Comparison of ENCODE assay signal across 22 mouse cellular contexts in the genomic region with DNA sequence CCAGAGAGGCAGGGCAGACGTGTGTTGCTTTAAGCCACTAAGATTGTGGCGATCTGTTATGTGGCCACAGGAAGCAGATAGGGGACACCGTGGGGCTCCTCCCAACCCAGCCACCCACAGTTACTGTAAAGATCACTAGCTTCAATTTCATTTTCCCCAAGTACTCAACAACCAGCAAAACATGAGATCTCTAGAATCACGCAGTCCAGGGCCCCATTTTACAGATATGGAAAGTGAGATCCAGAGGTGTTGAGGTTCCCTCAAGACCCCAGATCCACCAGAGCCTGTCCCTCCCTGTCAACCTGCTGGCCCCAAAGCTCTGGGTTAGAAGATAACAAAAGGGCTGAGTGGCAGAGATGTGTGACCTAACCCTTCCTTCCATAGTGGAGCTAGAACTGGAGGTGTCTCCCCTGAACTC. TPM values are rescaled to one million over a fixed set of nuclear protein-coding genes. Genes with fewer than 3 reads are reported as not detected.
DNase-seq lines count a peak whose midpoint lies in the region; ATAC-seq lines count a peak whose summit lies in the region.
"Had no signal": no experiment of that assay in that cellular context is flagged by ENCODE, and none has a peak within 500 bp of the region (broad histone marks: within the 10 kb centered on the region; RNA-seq: fewer than 3 reads in every experiment).

No protein-coding gene starts in this region.

- peak overlapping the region; percentile 55 for H3K4me3 ChIP-seq in erythroblast, embryonic 14.5 days (replicated peaks)
- H3K4me3 ChIP-seq in liver, embryonic 15.5 days (replicated peaks) = peak overlapping the region; percentile 20
- H3K4me3 ChIP-seq: embryonic facial prominence, embryonic 13.5 days; forebrain, embryonic 10.5 days; midbrain, embryonic 13.5 days; neural tube, embryonic 13.5 days had no signal

- ATAC-seq in liver, embryonic 15.5 days (ENCODE audit: insufficient read depth) = peak; percentile 87
- 0 out of 2 replicates have a peak, but pooled peaks have one; percentile 40 for ATAC-seq in monocyte, adult 5-6 weeks (replicated peaks; ENCODE audit: insufficient number of reproducible peaks, low FRiP score, low TSS enrichment, poor library complexity, severe bottlenecking)
- ATAC-seq: forebrain, postnatal 0 days; midbrain, embryonic 13.5 days had no signal

- peaks cover 8% of the 10 kb centered on the region for H3K9me3 ChIP-seq in erythroblast, embryonic 14.5 days (ENCODE audit: control insufficient read depth, low read length)
- H3K9me3 ChIP-seq in liver, embryonic 15.5 days (replicated peaks) = no peaks in the 10 kb centered on the region; the same call in 1 of the 2 replicates
- H3K9me3 ChIP-seq: midbrain, embryonic 13.5 days; neural tube, embryonic 13.5 days had no signal

- H3K36me3 ChIP-seq in erythroblast, embryonic 14.5 days (ENCODE audit: control insufficient read depth) = peaks cover 21% of the 10 kb centered on the region
- 0 out of 2 replicates have a peak, but pooled peaks cover 4% of the 10 kb centered on the region for H3K36me3 ChIP-seq in liver, embryonic 15.5 days (replicated peaks)
- H3K36me3 ChIP-seq: embryonic facial prominence, embryonic 13.5 days; forebrain, embryonic 10.5 days; midbrain, embryonic 13.5 days; neural tube, embryonic 13.5 days had no signal

- WGBS in liver, embryonic 15.5 days (ENCODE audit: insufficient replicate concordance) = 20% methylated on average over 4 of the region's 4 CpGs

- peak overlapping the region; percentile 53 for H3K4me2 ChIP-seq in liver, embryonic 15.5 days
- H3K4me2 ChIP-seq: embryonic facial prominence, embryonic 13.5 days; midbrain, embryonic 13.5 days; neural tube, embryonic 13.5 days had no signal

- peaks cover 68% of the 10 kb centered on the region for H3K4me1 ChIP-seq in erythroblast, embryonic 14.5 days (ENCODE audit: control insufficient read depth)
- H3K4me1 ChIP-seq in liver, embryonic 15.5 days (replicated peaks) = peaks cover 65% of the 10 kb centered on the region
- H3K4me1 ChIP-seq: embryonic facial prominence, embryonic 13.5 days; forebrain, embryonic 10.5 days; midbrain, embryonic 13.5 days; neural tube, embryonic 13.5 days had no signal

- no peaks in the 10 kb centered on the region for H3K27me3 ChIP-seq in erythroblast, embryonic 14.5 days (ENCODE audit: control insufficient read depth)
- H3K27me3 ChIP-seq in liver, embryonic 15.5 days = no peaks in the 10 kb centered on the region
- H3K27me3 ChIP-seq: embryonic facial prominence, embryonic 13.5 days; midbrain, embryonic 13.5 days; neural tube, embryonic 13.5 days had no signal

- DNase-seq in spleen, postnatal 4 days (ENCODE audit: low spot score in 2 of 2) = peak; percentile 34 to 66
- DNase-seq in spleen, postnatal 14 days (ENCODE audit: low spot score in 2 of 2) = no peak
- no peak for DNase-seq in urinary bladder, postnatal 14 days (ENCODE audit: low spot score)
- no peak for DNase-seq in urinary bladder, postnatal 4 days (ENCODE audit: low spot score in 2 of 2)
- no peak for DNase-seq in right cerebral cortex, postnatal 10 days (ENCODE audit: low spot score in 2 of 2)
- DNase-seq: adrenal gland, adult 2 months; B cell, adult 2 months; cerebellum, adult 9-11 months; forebrain, postnatal 0 days; kidney, adult 18-20 months; left cerebral cortex, postnatal 4 days; lung, postnatal 4 days; right cerebral cortex, adult 18-20 months; thymus, adult 2 months had no signal

- peak overlapping the region; percentile 92 for H3K27ac ChIP-seq in liver, embryonic 15.5 days (replicated peaks)
- H3K27ac ChIP-seq: embryonic facial prominence, embryonic 13.5 days; forebrain, embryonic 10.5 days; kidney, postnatal 0 days; midbrain, embryonic 13.5 days; neural tube, embryonic 13.5 days had no signal

- H3K9ac ChIP-seq in liver, embryonic 15.5 days = peak overlapping the region; percentile 41
- H3K9ac ChIP-seq: embryonic facial prominence, embryonic 13.5 days; forebrain, postnatal 0 days; midbrain, embryonic 13.5 days; neural tube, embryonic 13.5 days had no signal

RNA-seq across cellular contexts. Expression of a gene that starts 20.5 kb away (rescaled TPM):
- polyA plus RNA-seq in erythroblast, embryonic 14.5 days (2012) = 0.32 and 0.48 TPM in 2 replicates
- 1.9 and 2.0 TPM in 2 replicates for polyA plus RNA-seq in liver, embryonic 15.5 days (2015; fragmentation: Nextera tagmentation; extraction: Ambion mirVana)
- 1.2 TPM in 1 of 3 replicates, not detected in the others for total RNA-seq in monocyte, adult 5-6 weeks (2017)

RNA-seq across cellular contexts. Expression of a gene that starts 31.2 kb away (rescaled TPM):
- polyA plus RNA-seq in erythroblast, embryonic 14.5 days (2012) = 9.8 and 12.5 TPM in 2 replicates
- 11.4 TPM in 2 replicates for polyA plus RNA-seq in liver, embryonic 15.5 days (2015; fragmentation: Nextera tagmentation; extraction: Ambion mirVana)
- total RNA-seq in monocyte, adult 5-6 weeks (2017) = 9.3 to 23.1 TPM (median 14.2 TPM) in 3 replicates

RNA-seq across cellular contexts. Expression of a gene that starts 35.0 kb away (rescaled TPM):
- polyA plus RNA-seq in erythroblast, embryonic 14.5 days (2012) = 1.2 TPM in 2 replicates
- polyA plus RNA-seq in liver, embryonic 15.5 days (2015; fragmentation: Nextera tagmentation; extraction: Ambion mirVana) = 8.3 and 9.6 TPM in 2 replicates
- total RNA-seq in monocyte, adult 5-6 weeks (2017) = 13.3 to 55.4 TPM (median 22.1 TPM) in 3 replicates

Comparison
In these comparisons a context has a peak if more than half of its experiments do, and no peak if none do; other contexts are left out.
1. DNase-seq: peak in spleen, postnatal 4 days (2 of 2); none in spleen, postnatal 14 days (0 of 2), urinary bladder, postnatal 14 days (single experiment), urinary bladder, postnatal 4 days (0 of 2) and right cerebral cortex, postnatal 10 days (0 of 2).